Mouse (Mus musculus) A20 (cell line): ENCODE measurements around the gene Ccdc17.
A peak's percentile ranks its signal among the peaks of the same experiment; 100 is the strongest.

Source experiments
- DNase-seq: peaks from one replicate; pipeline ENCODE4 v3.0.0-alpha.2; 2011; ENCODE audit warnings: low read depth, low spot score

Ccdc17 gene

GRCm38 (mm10) chr4:116596379-116596778 is at the start of gene Ccdc17:
Gene Ccdc17 (plus strand): TSS chr4:116596654.
- DNase-seq: peak; percentile 59

GRCm38 (mm10) chr4:116550432-116550831 is 46.0 kb upstream of the Ccdc17 start:
- DNase-seq: no peak

GRCm38 (mm10) chr4:116553035-116553434 is 43.4 kb upstream of the Ccdc17 start:
- no peak for DNase-seq

GRCm38 (mm10) chr4:116555413-116556300 is 40.8 kb upstream of the Ccdc17 start, which contains the start of gene Tmem69:
Gene Tmem69 (minus strand): TSS chr4:116555936.
- peak; percentile 91 for DNase-seq

GRCm38 (mm10) chr4:116556561-116557305 is 39.7 kb upstream of the Ccdc17 start:
- peak; percentile 96 for DNase-seq

GRCm38 (mm10) chr4:116557306-116558121 is 38.9 kb upstream of the Ccdc17 start, which contains the start of gene Gpbp1l1:
Gene Gpbp1l1 (plus strand): TSS chr4:116557658.
- peak; percentile 99 for DNase-seq

- no peak for DNase-seq
Measured at GRCm38 (mm10) chr4:116558151-116558882, 38.1 kb upstream of the Ccdc17 start.

GRCm38 (mm10) chr4:116595793-116596192 is 661 bp upstream of the Ccdc17 start:
- DNase-seq: peak; percentile 35

GRCm38 (mm10) chr4:116596978-116597881 is 776 bp downstream of the Ccdc17 start:
- peak; percentile 92 for DNase-seq

- DNase-seq: no peak
Measured at GRCm38 (mm10) chr4:116612621-116613020, 16.2 kb downstream of the Ccdc17 start.

- DNase-seq: peak; percentile 37
Measured at GRCm38 (mm10) chr4:116615237-116615636, 18.8 kb downstream of the Ccdc17 start.

GRCm38 (mm10) chr4:116624831-116625230 is 28.4 kb downstream of the Ccdc17 start:
- DNase-seq: no peak

GRCm38 (mm10) chr4:116626658-116627358 is 30.4 kb downstream of the Ccdc17 start:
- peak; percentile 94 for DNase-seq

- DNase-seq: peak; percentile 96
Measured at GRCm38 (mm10) chr4:116627359-116627716, 30.9 kb downstream of the Ccdc17 start.

GRCm38 (mm10) chr4:116627722-116628662 is 31.5 kb downstream of the Ccdc17 start, which contains the start of gene Nasp:
Gene Nasp (minus strand): TSS chr4:116627941.
- peak; percentile 95 for DNase-seq

GRCm38 (mm10) chr4:116635197-116635596 is 38.7 kb downstream of the Ccdc17 start:
- DNase-seq: no peak

- DNase-seq: no peak
Measured at GRCm38 (mm10) chr4:116638821-116639220, 42.4 kb downstream of the Ccdc17 start.

- no peak for DNase-seq
Measured at GRCm38 (mm10) chr4:116642071-116642470, 45.6 kb downstream of the Ccdc17 start.
